Mouse (Mus musculus) cortical plate, adult 2 months (tissue): ENCODE measurements around the gene Hist1h4f.

Source experiments
- CTCF ChIP-seq: fragments of 200-500 bp; IDR thresholded peaks from 2 replicates; pipeline ENCODE4 v1.5.1; 2011; ENCODE audit warnings: mild to moderate bottlenecking, control low read depth, low read length; ENCODE audit not compliant: insufficient read depth; ENCODE audit errors: extremely low read depth
- POLR2A ChIP-seq: fragments of 200-500 bp; IDR thresholded peaks from 2 replicates; pipeline ENCODE4 v1.6.1; 2011; ENCODE audit warnings: mild to moderate bottlenecking, low read length, control low read depth; ENCODE audit not compliant: insufficient read depth; ENCODE audit errors: extremely low read depth

- TF ChIP-seq CTCF = no peak
- TF ChIP-seq POLR2A = no peak
These were observed 1.5 kb upstream of the Hist1h4f start, which contains the start of gene Hist1h1d for GRCm38 (mm10) chr13:23552962-23553361.
